Mouse (Mus musculus): ENCODE measurements around the gene Cdc40.
A peak's percentile ranks its signal among the peaks of the same experiment; 100 is the strongest.
"Not testable (repeated sequence)": the region's sequence is repeated elsewhere in the genome, so short reads cannot be mapped to it uniquely, and the experiment has no call there.

The Cdc40 gene

DNA sequence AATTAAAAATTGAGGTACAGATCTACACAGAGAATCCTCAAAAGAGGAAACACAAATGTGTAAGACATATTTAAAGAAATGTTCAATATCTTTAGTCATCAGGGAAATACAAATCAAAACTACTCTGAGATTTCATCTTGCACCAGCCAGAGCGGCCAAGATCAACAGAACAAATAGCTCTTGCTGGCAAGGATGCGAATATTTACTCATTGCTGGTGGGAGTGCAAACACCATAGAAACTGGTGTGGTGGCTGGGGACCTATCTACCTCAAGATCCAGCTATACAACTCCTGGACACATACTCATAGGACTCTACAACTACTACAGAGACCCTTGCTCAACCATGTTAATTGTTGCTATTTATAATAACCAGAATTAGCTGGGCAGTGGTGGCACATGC, 11.8 kb downstream of the Cdc40 start:
- no peak for ATAC-seq (ENCODE audit: insufficient number of reproducible peaks, low FRiP score, low TSS enrichment)

DNA sequence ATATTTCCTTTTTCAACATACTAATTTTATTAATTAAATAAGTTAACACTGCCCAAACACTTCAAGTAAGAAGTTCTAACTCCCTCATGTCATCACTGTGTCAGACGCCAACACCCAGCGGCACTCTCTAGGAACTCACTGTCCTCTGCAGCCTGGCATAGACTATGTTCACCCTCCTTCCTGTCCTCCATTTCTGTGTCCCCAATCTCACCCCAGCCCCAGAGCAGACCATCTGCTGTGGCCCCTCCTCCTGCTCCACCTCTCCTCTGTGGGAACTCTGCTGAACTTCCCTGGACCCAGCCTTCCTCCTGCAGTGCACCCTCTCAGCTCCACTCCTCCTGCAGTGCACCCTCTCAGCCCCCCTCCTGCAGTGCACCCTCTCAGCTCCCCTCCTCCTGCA, 15.0 kb downstream of the Cdc40 start:
- ATAC-seq (ENCODE audit: insufficient number of reproducible peaks, low FRiP score, low TSS enrichment) = peak; percentile 83

DNA sequence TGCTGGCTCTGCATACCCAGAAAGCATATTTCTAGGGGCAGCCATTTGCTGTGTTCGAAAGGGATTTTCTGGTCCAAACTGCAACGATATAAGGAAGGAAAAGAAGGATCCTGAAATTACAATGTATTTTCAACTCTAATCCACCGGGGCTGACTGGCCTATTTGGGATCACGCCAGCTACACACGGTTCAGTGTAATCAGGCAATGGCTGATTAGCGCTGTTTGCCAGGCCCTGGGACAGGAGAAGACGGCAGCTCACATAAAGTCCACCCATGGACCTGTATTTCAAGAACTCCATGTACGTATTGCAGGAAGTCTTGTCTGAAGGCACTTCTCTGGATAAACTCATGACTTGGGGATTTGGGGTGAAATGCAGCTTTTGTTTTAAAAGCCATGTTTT, 25.5 kb downstream of the Cdc40 start:
- ATAC-seq (ENCODE audit: insufficient number of reproducible peaks, low FRiP score, low TSS enrichment) = peak; percentile 89

DNA sequence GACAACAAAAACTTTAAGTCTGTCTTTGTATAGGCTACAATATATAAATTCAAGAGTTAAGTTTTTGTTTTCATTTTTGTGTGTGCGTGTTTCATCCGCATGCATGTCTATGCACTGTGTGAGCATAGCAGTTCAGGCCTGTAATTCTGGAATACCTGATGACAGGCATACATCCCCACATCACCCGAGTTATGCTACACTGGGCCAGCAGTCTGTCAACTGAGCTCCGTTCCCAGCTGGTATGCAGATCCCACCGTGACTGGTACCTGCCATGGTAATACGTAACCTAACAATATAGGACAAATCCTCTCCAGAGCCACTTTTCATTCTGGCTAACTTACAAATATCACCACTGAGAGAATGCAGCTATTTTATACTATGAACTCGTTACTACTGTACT, 26.4 kb downstream of the Cdc40 start:
- ATAC-seq (ENCODE audit: insufficient number of reproducible peaks, low FRiP score, low TSS enrichment) = no peak

DNA sequence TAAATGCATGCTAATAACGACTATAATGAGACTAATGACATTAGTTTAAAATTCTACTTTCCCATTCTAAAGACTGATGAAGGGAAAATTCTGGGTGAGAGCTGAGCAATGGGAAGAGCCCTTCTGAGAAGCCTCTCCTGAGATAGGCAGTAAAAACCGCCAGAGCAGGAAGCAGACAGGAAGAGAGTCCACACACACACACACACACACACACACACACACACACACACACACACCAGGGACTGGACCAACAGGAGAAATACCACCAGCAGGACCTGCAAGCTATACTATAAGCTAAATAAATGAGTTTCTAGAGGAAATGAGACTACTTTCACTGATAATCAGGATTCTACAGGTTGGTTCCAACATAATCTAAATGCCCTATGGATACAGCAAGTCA, 27.5 kb downstream of the Cdc40 start:
- ATAC-seq (ENCODE audit: insufficient number of reproducible peaks, low FRiP score, low TSS enrichment) = no peak

DNA sequence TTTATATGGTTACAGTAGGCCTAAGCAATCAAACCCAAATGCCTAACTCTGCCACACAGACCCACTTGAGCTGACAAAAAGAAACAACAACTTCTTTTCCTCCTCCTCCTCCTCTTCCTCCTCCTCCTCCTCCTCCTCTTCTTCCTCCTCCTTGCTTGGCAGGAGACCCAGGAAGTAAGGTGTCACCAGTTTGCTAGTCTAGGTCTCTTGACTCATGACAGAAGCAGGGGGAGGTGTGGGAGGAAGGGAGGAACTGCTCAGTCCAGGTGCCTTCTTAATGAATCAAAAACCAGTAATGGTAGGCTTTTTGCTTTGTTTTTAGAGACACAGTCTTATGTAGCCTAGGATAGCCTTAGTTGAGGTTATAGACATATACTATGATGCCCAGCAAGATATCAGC, 32.0 kb downstream of the Cdc40 start:
- ATAC-seq (ENCODE audit: insufficient number of reproducible peaks, low FRiP score, low TSS enrichment) = no peak

DNA sequence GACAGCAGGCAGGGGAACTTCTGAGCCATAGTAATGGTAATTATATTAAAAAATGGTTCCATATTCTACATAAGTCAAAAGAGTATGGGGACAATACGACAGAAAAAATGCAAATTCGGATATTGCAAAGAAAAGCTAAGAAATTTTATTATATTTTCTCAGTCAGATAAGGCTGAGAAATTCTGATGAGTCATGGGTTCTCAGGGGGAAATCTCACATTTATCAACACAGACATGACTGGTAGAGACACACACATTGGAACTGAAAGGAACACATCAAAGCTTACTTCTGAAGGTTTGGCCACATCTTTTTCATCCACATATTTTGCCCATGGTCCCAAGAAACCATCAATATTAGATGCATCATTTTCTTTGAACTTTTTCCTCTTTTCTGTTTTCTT, 32.5 kb downstream of the Cdc40 start:
- ATAC-seq (ENCODE audit: insufficient number of reproducible peaks, low FRiP score, low TSS enrichment) = no peak

DNA sequence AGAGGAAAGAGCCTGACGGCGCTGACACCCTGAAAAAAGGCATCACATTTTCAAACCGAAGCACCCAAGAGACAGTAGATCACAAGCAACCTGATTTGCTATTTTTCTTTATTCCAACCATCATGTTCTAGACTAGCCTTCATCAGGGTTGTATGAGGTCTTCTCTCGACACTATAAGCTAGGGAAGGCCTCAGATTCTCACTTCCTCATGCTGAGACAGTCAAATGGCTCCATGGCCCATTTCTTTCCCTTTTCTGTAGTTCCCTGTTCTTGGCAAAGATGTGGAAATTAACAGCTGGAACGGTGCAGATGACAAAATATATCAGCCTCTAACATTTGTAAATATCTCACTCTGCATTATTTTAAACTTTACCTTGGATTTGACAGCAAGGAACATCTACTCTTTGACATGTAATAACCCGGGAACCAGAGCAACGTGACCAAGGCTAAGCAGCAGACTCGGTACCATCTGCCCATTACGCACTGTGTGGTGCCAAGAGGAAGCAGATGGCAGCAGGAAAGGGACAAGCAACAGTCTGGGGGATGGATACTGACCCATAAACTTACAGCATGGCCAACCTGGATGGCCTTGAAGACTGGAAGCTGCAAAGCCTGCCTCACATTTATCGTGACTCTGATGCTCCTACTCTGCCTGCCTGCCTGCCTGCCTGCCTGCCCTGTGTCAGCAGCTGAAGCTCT, 35.8 kb downstream of the Cdc40 start:
- peak; percentile 96 for ATAC-seq (ENCODE audit: insufficient number of reproducible peaks, low FRiP score, low TSS enrichment)

DNA sequence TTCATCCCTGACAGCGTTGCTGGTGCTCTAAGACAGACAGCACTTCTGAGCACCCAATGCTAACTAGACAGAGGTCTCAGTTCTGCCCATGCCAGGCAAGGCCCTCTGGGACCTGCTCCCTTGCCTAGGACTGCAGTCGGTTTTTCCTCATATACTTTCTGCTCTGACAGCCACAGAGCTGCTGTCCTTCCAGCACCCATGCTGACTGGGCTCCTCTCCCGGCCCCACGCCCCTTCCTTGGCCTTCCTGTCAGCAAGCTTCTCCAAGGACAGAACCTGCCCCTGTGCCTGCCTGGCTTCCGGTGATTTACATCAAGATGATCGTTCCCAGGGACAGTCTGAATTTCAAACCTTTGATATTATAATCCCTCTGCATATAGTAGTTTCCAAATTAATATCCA, 37.5 kb downstream of the Cdc40 start:
- ATAC-seq (ENCODE audit: insufficient number of reproducible peaks, low FRiP score, low TSS enrichment) = no peak

DNA sequence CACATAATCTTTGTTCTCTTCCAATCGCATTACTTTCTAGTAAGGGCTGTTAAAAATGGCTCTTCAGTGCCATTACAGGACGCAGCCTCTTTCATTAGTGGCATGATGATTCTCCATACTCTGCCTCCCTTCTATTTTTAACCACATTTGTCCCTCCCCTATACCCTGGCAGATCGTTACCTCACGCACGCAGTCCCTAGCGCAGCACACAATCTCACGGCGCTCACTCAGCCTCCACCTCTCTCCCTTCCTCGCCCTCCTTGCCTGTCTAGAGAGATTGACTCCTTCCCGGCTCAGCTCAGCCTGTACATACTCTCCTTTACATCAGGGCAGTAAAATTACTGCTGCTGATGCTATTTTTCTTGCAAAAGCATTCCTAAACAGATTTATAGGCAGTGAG, 38.6 kb downstream of the Cdc40 start:
- ATAC-seq (ENCODE audit: insufficient number of reproducible peaks, low FRiP score, low TSS enrichment) = no peak

DNA sequence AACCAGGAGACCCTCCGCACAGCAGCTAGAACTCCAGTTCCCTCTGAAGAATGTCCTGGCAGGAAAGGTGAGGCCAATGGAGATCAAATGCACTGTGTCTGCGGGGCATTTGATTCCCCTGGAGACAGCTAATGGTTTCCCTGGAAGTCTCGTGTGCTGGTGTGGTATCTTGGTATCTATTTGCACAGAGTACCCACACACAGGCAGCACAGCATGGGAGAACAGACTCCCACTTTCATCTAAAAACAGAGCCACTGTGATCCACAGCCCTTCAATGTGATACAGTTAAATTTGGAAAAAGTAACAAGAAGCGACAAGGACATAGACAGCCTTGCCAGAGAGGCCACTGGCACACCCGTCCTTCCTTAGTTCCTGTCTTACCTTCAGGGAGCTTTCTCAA, 39.3 kb downstream of the Cdc40 start:
- no peak for ATAC-seq (ENCODE audit: insufficient number of reproducible peaks, low FRiP score, low TSS enrichment)

DNA sequence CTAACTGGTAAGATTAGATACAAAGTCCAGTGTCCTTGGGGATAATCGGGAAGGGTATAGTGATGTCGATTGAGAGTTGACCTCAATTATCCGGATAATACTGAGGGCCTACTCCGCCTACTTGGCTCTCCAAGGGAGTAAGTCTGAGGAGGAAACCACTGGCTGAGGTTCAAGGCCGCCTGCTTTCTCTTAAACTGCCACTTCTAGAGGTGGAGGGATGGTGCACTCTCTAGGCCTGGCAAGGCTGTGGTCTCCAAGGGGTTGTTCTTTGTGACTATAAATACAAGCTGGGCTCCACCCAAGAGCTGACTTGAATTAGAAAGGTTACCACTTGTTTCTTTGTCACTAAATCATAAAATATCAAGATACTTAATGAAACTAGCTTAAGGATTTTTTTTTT, 43.0 kb downstream of the Cdc40 start:
- no peak for ATAC-seq (ENCODE audit: insufficient number of reproducible peaks, low FRiP score, low TSS enrichment)

DNA sequence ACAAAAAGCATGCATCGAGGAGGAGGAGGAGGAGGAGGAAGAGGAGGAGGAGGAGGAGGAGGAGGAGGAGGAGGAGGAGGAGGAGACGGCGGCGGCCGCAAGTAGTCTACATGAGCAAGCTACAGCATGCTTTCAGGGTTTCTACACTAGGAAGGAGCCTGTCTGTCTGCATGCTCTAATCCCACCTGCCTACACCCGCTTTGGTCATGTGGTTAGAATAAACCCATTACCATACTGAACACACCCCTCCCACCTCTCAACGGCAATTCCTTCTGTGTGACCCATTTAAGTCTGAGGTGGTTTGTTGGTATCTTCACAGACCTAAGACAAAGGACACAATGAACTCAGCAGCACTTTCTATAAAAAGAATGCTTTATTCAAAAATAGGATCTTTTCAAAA, 51.8 kb downstream of the Cdc40 start:
- ATAC-seq (ENCODE audit: insufficient number of reproducible peaks, low FRiP score, low TSS enrichment) = no peak

DNA sequence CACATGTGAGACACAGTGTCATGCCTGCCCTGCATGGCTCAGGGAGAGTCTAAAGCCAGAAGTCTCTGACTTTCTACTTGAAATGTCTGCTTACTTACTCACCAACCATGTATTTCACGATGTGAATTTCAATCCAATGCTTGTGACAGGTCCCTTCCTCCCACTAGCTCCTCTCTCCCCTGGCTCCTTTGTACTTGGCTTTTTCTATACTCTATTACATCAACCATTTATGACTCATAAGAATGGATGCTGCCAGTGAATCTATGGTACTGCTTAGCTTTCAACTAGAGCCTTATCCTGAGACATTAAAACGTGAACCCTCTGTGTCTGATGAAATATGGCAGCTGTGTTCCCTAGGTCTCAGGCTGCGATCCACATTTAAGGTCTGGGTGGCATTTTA, 52.8 kb downstream of the Cdc40 start:
- no peak for ATAC-seq (ENCODE audit: insufficient number of reproducible peaks, low FRiP score, low TSS enrichment)

DNA sequence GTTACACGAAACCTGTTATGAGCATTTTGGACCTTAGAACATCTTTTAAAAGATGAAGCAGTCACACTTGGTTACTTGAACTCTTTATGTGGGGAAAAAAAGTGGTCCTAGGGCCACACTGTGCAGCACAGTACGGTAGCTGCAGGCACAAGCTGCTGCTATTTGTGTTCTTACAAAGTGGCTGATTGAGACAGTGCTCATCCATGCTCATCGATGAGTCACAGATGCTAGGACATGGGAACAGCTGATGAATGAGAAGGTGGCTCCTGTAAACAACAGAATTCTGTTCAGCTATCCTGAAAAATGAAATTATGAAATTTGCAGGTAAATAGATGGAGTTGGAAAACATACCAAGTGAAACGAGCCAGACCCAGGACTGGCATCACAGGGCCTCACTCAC, 55.4 kb downstream of the Cdc40 start:
- ATAC-seq (ENCODE audit: insufficient number of reproducible peaks, low FRiP score, low TSS enrichment) = no peak

DNA sequence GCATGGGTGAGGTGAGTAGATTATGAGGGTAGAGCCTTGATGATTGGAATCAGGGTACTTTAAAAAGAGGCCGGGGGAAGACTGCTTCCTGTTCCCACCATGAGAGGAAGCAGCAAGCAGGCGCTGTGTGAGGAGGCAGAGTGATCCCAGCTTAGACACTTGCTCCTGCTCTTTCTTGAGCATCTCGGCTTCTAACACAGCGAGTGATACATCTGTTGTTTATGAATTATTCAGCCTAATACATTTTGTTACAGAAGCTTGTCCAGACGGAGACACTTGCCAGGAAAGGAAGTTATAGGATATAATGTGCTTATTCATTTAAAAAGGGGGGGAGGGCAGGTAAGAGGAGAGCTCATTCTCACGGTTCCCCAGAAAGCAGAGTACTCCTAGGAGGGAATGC, 57.2 kb downstream of the Cdc40 start:
- ATAC-seq (ENCODE audit: insufficient number of reproducible peaks, low FRiP score, low TSS enrichment) = no peak

DNA sequence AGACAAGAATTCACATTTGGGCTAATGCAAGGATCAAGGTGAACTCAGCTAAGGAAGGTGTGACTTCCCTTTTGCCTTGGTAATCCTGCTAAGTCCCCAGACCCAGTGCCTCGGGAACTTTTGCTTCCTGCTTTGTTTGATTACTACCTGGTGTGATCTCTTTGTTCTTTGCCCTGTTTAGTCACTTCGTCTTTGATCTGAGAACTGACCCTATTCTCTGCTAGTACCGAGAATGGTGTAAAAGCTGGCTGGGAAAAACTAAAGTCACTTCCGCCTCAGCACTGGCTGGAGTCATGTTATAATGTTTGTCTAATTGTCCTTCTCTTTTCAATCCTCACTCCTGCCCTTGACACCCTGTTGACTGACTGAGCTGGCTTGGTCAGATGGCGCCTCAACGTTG, 66.6 kb downstream of the Cdc40 start:
- no peak for ATAC-seq (ENCODE audit: insufficient number of reproducible peaks, low FRiP score, low TSS enrichment)

DNA sequence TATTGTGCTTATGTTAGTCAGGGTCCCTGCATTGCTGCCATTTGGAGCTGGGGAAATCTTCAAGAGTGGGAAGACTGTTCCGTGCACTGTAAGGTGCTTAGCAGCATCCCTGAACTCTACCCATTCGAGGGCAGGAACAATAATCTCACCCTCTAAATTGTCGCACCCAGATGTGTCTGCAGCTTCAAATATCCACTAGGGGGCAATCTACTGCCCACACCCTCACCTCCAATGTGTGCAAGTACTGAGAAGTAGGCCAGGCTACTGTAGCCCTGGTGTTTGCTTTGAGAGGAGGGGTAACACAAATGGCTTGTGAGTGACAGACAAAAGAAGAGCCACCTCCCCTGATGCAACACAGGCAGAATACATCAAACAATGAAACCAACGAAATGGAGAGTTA, 69.5 kb downstream of the Cdc40 start:
- no peak for ATAC-seq (ENCODE audit: insufficient number of reproducible peaks, low FRiP score, low TSS enrichment)

DNA sequence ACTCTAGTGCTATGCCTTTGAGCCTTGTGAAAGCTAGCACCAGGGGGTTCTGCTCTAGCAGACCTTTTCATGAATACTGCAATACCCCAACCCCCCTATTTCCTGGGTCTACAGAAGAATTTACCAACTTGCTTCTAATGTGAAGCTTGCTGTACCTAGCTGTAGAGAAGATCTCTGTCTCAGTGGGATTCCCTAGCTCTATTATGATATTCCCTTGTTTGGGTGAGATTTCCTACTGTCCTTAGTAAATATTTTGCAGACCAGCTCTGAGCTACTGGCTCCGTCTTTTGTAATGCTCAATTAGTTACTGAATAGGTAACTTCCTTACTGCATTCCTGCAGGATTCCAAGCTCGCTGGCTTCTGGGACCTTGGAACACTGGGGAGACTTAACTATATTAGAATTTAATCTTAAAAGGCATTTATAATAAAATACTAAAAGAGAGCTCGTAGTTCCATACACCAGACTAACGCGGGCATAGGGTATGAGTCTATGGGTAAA, 73.7 kb downstream of the Cdc40 start:
- ATAC-seq (ENCODE audit: insufficient number of reproducible peaks, low FRiP score, low TSS enrichment) = not testable (repeated sequence)

DNA sequence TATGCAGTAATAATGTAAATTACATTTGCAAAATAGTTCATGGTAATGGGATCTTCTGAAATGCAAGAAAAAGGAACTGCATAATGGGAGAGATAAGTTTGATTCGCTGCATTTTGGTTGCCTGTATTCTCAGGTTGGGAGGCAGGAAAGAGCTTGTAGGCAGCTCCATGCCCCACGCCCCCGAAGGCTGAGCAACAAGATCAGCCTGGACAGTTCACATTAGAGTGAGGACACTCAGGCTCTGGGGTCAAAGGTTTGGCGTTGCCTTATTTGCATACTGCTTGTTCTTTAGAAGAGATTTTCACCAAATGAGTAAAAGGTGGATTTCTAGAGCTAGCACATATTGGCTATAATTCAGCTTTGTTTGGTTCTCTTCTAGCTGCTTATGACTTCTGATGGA, 76.9 kb downstream of the Cdc40 start:
- ATAC-seq (ENCODE audit: insufficient number of reproducible peaks, low FRiP score, low TSS enrichment) = no peak

DNA sequence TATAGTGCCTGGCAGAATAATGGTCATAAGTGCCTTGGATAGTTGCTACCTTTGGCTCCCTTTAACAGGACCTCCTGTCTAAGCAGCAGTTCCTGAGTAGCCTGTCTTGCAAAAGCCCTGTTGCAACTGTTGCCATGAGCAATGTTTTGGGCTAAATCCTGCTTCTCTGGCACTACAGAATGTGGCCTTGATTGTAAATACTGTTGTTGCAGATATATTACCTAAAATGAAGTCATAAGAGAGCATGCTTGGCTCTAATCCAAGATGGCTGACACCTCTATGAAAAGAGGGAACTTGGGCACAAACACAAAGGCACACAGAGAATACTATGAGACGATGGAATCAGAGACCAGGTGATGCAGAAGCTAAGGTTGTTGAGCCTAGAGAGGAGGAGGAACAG, 77.9 kb downstream of the Cdc40 start:
- ATAC-seq (ENCODE audit: insufficient number of reproducible peaks, low FRiP score, low TSS enrichment) = no peak

DNA sequence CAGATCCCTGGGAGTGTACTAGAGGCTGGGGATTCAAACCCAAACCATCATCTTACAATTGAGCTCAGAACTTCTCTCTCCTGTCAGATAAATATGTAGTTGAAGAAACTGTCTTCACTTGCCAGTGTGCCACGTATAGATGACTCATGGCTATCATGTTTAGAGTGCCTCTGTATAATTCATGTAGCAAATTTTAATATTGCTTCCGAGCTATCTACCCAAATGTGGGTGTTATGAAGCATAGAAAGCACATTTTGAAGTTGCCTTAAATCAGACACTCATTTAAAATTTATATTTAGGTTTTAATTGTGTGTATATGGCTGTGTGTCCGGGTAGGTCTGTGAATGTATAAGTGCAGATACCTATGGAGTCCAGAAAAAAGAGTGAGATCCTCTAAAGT, 91.0 kb downstream of the Cdc40 start:
- ATAC-seq (ENCODE audit: insufficient number of reproducible peaks, low FRiP score, low TSS enrichment) = no peak

DNA sequence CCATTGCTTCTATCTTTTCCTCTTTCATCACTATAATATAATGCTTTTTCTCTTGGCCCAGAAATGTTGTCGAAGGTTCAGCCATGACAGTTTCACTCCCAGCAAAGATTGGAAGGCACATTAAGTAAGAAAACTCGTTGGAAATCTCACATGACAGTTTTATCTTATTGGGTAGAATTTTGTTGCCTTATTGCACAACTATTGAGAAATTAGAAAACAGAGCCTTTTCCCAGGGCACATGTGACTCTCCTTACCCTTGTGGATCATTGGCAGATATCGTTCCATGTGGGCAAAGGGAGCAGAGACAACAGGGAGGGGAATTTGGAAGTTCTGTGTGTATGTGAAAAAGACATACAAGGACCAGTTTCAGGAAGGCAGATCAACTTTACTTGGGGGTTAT, 92.7 kb downstream of the Cdc40 start:
- ATAC-seq (ENCODE audit: insufficient number of reproducible peaks, low FRiP score, low TSS enrichment) = no peak
